Mouse (Mus musculus) limb, embryonic 15.5 days (tissue): ENCODE results near the gene Mtmr14. TPM values are rescaled to one million over a fixed set of nuclear protein-coding genes. Genes with fewer than 3 reads are reported as not detected.

Source experiments
- ATAC-seq: fragments of 200-750 bp; cut with Nextera tagmentation; 2 replicates; pipeline ENCODE4 v1.8.0; 2017; ENCODE audit warnings: low read depth, moderate TSS enrichment; ENCODE audit not compliant: insufficient number of reproducible peaks, low FRiP score, low TSS enrichment
- H3K27ac ChIP-seq: fragments of 300-500 bp; sonication (generic); 2 replicates; pipeline ENCODE4 v1.5.1; 2015; ENCODE audit warnings: moderate library complexity, mild to moderate bottlenecking, inconsistent platforms
- H3K27me3 ChIP-seq: fragments of 300-500 bp; sonication (generic); 2 replicates; pipeline ENCODE4 v1.6.1; 2015; ENCODE audit warnings: inconsistent platforms
- H3K36me3 ChIP-seq: fragments of 300-500 bp; sonication (generic); 2 replicates; pipeline ENCODE4 v1.6.1; 2015; ENCODE audit warnings: inconsistent platforms
- H3K4me1 ChIP-seq: fragments of 300-500 bp; sonication (generic); 2 replicates; pipeline ENCODE4 v1.6.1; 2015; ENCODE audit warnings: inconsistent platforms
- H3K4me2 ChIP-seq: fragments of 300-500 bp; sonication (generic); 2 replicates; pipeline ENCODE4 v1.6.1; 2015; ENCODE audit warnings: mild to moderate bottlenecking, inconsistent platforms
- H3K4me3 ChIP-seq: fragments of 300-500 bp; sonication (generic); 2 replicates; pipeline ENCODE4 v1.5.1; 2015; ENCODE audit warnings: mild to moderate bottlenecking, inconsistent platforms
- H3K9ac ChIP-seq: fragments of 300-500 bp; sonication (generic); 2 replicates; pipeline ENCODE4 v1.6.1; 2015; ENCODE audit warnings: inconsistent platforms
- H3K9me3 ChIP-seq: fragments of 300-500 bp; sonication (generic); 2 replicates; pipeline ENCODE4 v1.6.1; 2016; ENCODE audit warnings: inconsistent platforms
- WGBS: fragments of 180-500 bp; shearing (Covaris S2); methylation state at CpG from one replicate; pipeline ENCODE4 v1.1.7; 2015; 5-methylcytosine and 5-hydroxymethylcytosine counted together
- polyA plus RNA-seq: library from polyadenylated mRNA; unstranded; fragments of >200 nt; fragmentation: Nextera tagmentation; extraction: Ambion mirVana; gene quantifications from 2 replicates; pipeline ENCODE4 v1.2.1, GENCODE M21; 2015

The Mtmr14 gene
- polyA plus RNA-seq, 1 experiment from 2014 or later = 29.7 TPM

GRCm38 (mm10) chr6:113282969-113283368 lies 45.3 kb downstream of the Mtmr14 start:
- Histone ChIP-seq H3K9me3 (no peaks in the 10 kb centered on the region), H3K4me1 (peaks cover 14% of the 10 kb centered on the region), H3K9ac (no peak overlapping the region), H3K27ac (no peak overlapping the region), H3K36me3 (peaks cover 21% of the 10 kb centered on the region), H3K4me2 (no peak overlapping the region), H3K27me3 (peaks cover 39% of the 10 kb centered on the region), H3K4me3 (peak overlapping the region; percentile 11; the same call in 1 of the 2 replicates)
- no peak for ATAC-seq
- WGBS = 1% methylated on average over 21 of the region's 22 CpGs

- H3K4me3 ChIP-seq = no peak overlapping the region
- H3K9me3 ChIP-seq = no peaks in the 10 kb centered on the region
- peaks cover 14% of the 10 kb centered on the region for H3K4me1 ChIP-seq
- ATAC-seq = no peak
- H3K9ac ChIP-seq = no peak overlapping the region
- H3K36me3 ChIP-seq = peaks cover 16% of the 10 kb centered on the region
- H3K27ac ChIP-seq = no peak overlapping the region
- peaks cover 39% of the 10 kb centered on the region for H3K27me3 ChIP-seq
- 5% methylated on average over 6 of the region's 6 CpGs for WGBS
- H3K4me2 ChIP-seq = no peak overlapping the region
These were observed 45.9 kb downstream of the Mtmr14 start for GRCm38 (mm10) chr6:113283500-113283899.

- H3K9ac ChIP-seq = no peak overlapping the region
- peaks cover 14% of the 10 kb centered on the region for H3K4me1 ChIP-seq
- peaks cover 8% of the 10 kb centered on the region for H3K36me3 ChIP-seq
- H3K4me2 ChIP-seq = no peak overlapping the region
- no peak for ATAC-seq
- 72% methylated on average over 3 of the region's 3 CpGs for WGBS
- no peak overlapping the region for H3K27ac ChIP-seq
- peaks cover 39% of the 10 kb centered on the region for H3K27me3 ChIP-seq
- H3K4me3 ChIP-seq = no peak overlapping the region
- H3K9me3 ChIP-seq = no peaks in the 10 kb centered on the region
These were observed 47.3 kb downstream of the Mtmr14 start for GRCm38 (mm10) chr6:113284931-113285330.

GRCm38 (mm10) chr6:113286316-113286715 lies 48.7 kb downstream of the Mtmr14 start:
- H3K9me3 ChIP-seq = no peaks in the 10 kb centered on the region
- no peak for ATAC-seq
- WGBS = 55% methylated on average over 1 of the region's 1 CpGs
- H3K4me2 ChIP-seq = no peak overlapping the region
- no peak overlapping the region for H3K9ac ChIP-seq
- H3K27ac ChIP-seq = no peak overlapping the region
- H3K27me3 ChIP-seq = peaks cover 39% of the 10 kb centered on the region
- H3K4me1 ChIP-seq = peaks cover 14% of the 10 kb centered on the region
- H3K36me3 ChIP-seq = no peaks in the 10 kb centered on the region
- H3K4me3 ChIP-seq = no peak overlapping the region

GRCm38 (mm10) chr6:113287236-113287635 lies 49.6 kb downstream of the Mtmr14 start:
- Histone ChIP-seq H3K4me2 (no peak overlapping the region), H3K9me3 (no peaks in the 10 kb centered on the region), H3K4me3 (no peak overlapping the region), H3K4me1 (peaks cover 12% of the 10 kb centered on the region), H3K27ac (no peak overlapping the region), H3K36me3 (no peaks in the 10 kb centered on the region), H3K9ac (no peak overlapping the region), H3K27me3 (peaks cover 30% of the 10 kb centered on the region)
- WGBS = 68% methylated on average over 4 of the region's 4 CpGs
- ATAC-seq = no peak

- WGBS = 87% methylated on average over 15 of the region's 15 CpGs
- Histone ChIP-seq H3K9ac (no peak overlapping the region), H3K27me3 (peaks cover 9% of the 10 kb centered on the region), H3K4me2 (no peak overlapping the region), H3K9me3 (no peaks in the 10 kb centered on the region), H3K4me1 (no peaks in the 10 kb centered on the region), H3K4me3 (no peak overlapping the region), H3K27ac (no peak overlapping the region), H3K36me3 (no peaks in the 10 kb centered on the region)
- ATAC-seq = no peak
These were observed 51.7 kb downstream of the Mtmr14 start for GRCm38 (mm10) chr6:113289346-113289745.

- no peaks in the 10 kb centered on the region for H3K9me3 ChIP-seq
- H3K27me3 ChIP-seq = no peaks in the 10 kb centered on the region
- H3K9ac ChIP-seq = no peak overlapping the region
- ATAC-seq = no peak
- no peaks in the 10 kb centered on the region for H3K36me3 ChIP-seq
- 62% methylated on average over 6 of the region's 6 CpGs for WGBS
- H3K4me3 ChIP-seq = no peak overlapping the region
- H3K4me2 ChIP-seq = no peak overlapping the region
- H3K27ac ChIP-seq = no peak overlapping the region
- no peaks in the 10 kb centered on the region for H3K4me1 ChIP-seq
These were observed 52.7 kb downstream of the Mtmr14 start for GRCm38 (mm10) chr6:113290346-113290745.

GRCm38 (mm10) chr6:113292938-113293337 lies 55.3 kb downstream of the Mtmr14 start:
- Histone ChIP-seq H3K27me3 (no peaks in the 10 kb centered on the region), H3K36me3 (no peaks in the 10 kb centered on the region), H3K4me1 (no peaks in the 10 kb centered on the region), H3K4me2 (no peak overlapping the region), H3K9ac (no peak overlapping the region), H3K9me3 (no peaks in the 10 kb centered on the region), H3K4me3 (no peak overlapping the region), H3K27ac (no peak overlapping the region)
- no peak for ATAC-seq
- WGBS = 72% methylated on average over 5 of the region's 5 CpGs

GRCm38 (mm10) chr6:113296046-113296445 lies 58.4 kb downstream of the Mtmr14 start:
- Histone ChIP-seq H3K4me1 (no peaks in the 10 kb centered on the region), H3K36me3 (no peaks in the 10 kb centered on the region), H3K9me3 (no peaks in the 10 kb centered on the region), H3K4me3 (no peak overlapping the region), H3K27ac (no peak overlapping the region), H3K9ac (no peak overlapping the region), H3K4me2 (no peak overlapping the region), H3K27me3 (no peaks in the 10 kb centered on the region)
- no peak for ATAC-seq
- 77% methylated on average over 2 of the region's 2 CpGs for WGBS

GRCm38 (mm10) chr6:113296639-113297038 lies 59.0 kb downstream of the Mtmr14 start:
- Histone ChIP-seq H3K9me3 (no peaks in the 10 kb centered on the region), H3K27ac (no peak overlapping the region), H3K36me3 (no peaks in the 10 kb centered on the region), H3K4me3 (no peak overlapping the region), H3K9ac (no peak overlapping the region), H3K4me1 (no peaks in the 10 kb centered on the region), H3K27me3 (no peaks in the 10 kb centered on the region), H3K4me2 (no peak overlapping the region)
- 59% methylated on average over 4 of the region's 4 CpGs for WGBS
- ATAC-seq = no peak

GRCm38 (mm10) chr6:113301350-113301749 lies 63.7 kb downstream of the Mtmr14 start:
- no peak overlapping the region for H3K27ac ChIP-seq
- 78% methylated on average over 5 of the region's 5 CpGs for WGBS
- no peak overlapping the region for H3K4me2 ChIP-seq
- no peak overlapping the region for H3K4me3 ChIP-seq
- no peaks in the 10 kb centered on the region for H3K9me3 ChIP-seq
- H3K4me1 ChIP-seq = no peaks in the 10 kb centered on the region
- ATAC-seq = no peak
- H3K36me3 ChIP-seq = no peaks in the 10 kb centered on the region
- no peaks in the 10 kb centered on the region for H3K27me3 ChIP-seq
- H3K9ac ChIP-seq = no peak overlapping the region

GRCm38 (mm10) chr6:113302258-113302657 lies 64.6 kb downstream of the Mtmr14 start:
- WGBS = 28% methylated on average over 3 of the region's 3 CpGs
- no peak overlapping the region for H3K4me3 ChIP-seq
- H3K36me3 ChIP-seq = no peaks in the 10 kb centered on the region
- H3K4me1 ChIP-seq = no peaks in the 10 kb centered on the region
- no peaks in the 10 kb centered on the region for H3K9me3 ChIP-seq
- no peak overlapping the region for H3K27ac ChIP-seq
- no peak for ATAC-seq
- H3K9ac ChIP-seq = no peak overlapping the region
- H3K4me2 ChIP-seq = no peak overlapping the region
- no peaks in the 10 kb centered on the region for H3K27me3 ChIP-seq

- H3K4me1 ChIP-seq = peaks cover 22% of the 10 kb centered on the region
- peak overlapping the region; percentile 99 for H3K4me3 ChIP-seq
- H3K36me3 ChIP-seq = peaks cover 15% of the 10 kb centered on the region
- peak overlapping the region; percentile 94 for H3K4me2 ChIP-seq
- WGBS = under 1% methylated on average over 48 of the region's 50 CpGs
- H3K9me3 ChIP-seq = no peaks in the 10 kb centered on the region
- H3K9ac ChIP-seq = peak overlapping the region; percentile 99
- peak overlapping the region; percentile 99 for H3K27ac ChIP-seq
- ATAC-seq = peak; percentile 99
- H3K27me3 ChIP-seq = no peaks in the 10 kb centered on the region
These were observed 68.8 kb downstream of the Mtmr14 start for GRCm38 (mm10) chr6:113306322-113306985.
